Mouse (Mus musculus): ENCODE measurements around the gene Gm2696. TPM values are rescaled to one million over a fixed set of nuclear protein-coding genes. Genes with fewer than 3 reads are reported as not detected.

The Gm2696 gene
- polyA plus RNA-seq, 1 experiment from 2014 or later = not detected

DNA sequence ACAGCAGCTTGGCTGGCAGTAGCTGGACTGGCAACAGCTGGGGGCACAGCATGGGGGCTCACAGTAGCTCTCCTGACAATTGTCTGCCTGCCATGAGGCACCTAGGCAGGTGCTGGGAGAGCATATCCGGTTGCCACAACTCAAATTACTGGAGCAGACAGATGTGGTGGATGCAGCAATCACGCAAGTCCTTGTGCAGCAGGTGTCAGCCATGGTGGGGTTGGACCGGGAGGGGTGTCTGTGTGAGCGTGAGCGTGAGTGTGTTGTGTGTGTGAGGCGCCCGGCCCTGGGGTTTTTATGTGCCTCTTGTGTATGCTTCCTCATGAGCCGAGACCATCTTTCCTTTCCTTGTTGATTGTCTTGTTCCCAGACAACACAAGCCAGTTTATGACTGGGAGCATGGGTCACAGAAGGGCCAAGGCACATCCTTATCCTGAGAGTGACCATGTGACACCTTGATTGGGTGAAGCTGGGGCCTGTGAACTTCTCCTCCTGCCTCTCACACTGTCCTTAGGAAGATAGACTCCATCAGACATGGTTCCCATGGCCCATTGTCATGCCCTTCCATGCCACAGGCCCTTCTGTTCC lies 15.5 kb upstream of the Gm2696 start, which contains the start of gene Gm19668:
Gene Gm19668, minus strand, starts transcription at position 213 of the 588 bp plus-strand sequence.
- Histone ChIP-seq H3K27me3 (replicated peaks) (no peaks in the 10 kb centered on the region), H3K4me2 (no peak within 1 kb of the TSS), H3K27ac (no peak within 1 kb of the TSS), H3K36me3 (no peaks in the 10 kb centered on the region), H3K9ac (no peak within 1 kb of the TSS), H3K4me3 (replicated peaks) (no peak within 1 kb of the TSS), H3K9me3 (no peaks in the 10 kb centered on the region), H3K4me1 (0 out of 2 replicates have a peak, but pooled peaks cover 4% of the 10 kb centered on the region)
- WGBS = 68% methylated on average over 8 of the region's 8 CpGs
- ATAC-seq (ENCODE audit: insufficient read depth, low FRiP score, low read depth) = no peak

GRCm38 (mm10) chr10:77804095-77804494 lies 10.4 kb upstream of the Gm2696 start:
- Histone ChIP-seq H3K4me1 (no peaks in the 10 kb centered on the region), H3K4me3 (replicated peaks) (no peak overlapping the region), H3K27me3 (replicated peaks) (no peaks in the 10 kb centered on the region), H3K9ac (no peak overlapping the region), H3K9me3 (no peaks in the 10 kb centered on the region), H3K4me2 (no peak overlapping the region), H3K36me3 (no peaks in the 10 kb centered on the region), H3K27ac (no peak overlapping the region)
- no peak for ATAC-seq (ENCODE audit: insufficient read depth, low FRiP score, low read depth)
- 51% methylated on average over 3 of the region's 3 CpGs for WGBS

DNA sequence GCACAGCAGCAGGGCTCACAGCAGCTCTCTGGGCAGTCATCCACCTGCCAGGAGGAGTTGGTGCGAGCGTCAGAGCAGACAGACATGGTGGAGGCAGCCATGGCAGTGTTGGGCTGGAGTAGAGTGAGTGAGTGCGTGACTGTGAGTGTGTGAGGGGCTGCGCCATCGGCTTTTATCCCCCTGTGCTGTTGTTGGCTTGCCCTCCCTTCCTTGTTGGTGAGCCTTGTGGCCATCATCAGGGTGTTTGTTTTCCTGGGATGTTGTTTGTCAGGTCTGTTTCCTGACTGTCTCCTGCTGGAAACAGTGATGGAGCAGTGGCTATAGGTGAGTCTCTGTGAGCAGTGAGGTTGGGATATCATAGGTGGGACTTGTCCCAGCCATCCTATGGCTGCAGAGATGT lies 2.7 kb upstream of the Gm2696 start, which contains the start of gene Gm9507:
Gene Gm9507, minus strand, starts transcription at position 101 of the 400 bp plus-strand sequence.
- 67% methylated on average over 5 of the region's 5 CpGs for WGBS
- Histone ChIP-seq H3K9ac (no peak within 1 kb of the TSS), H3K27me3 (replicated peaks) (no peaks in the 10 kb centered on the region), H3K9me3 (no peaks in the 10 kb centered on the region), H3K36me3 (no peaks in the 10 kb centered on the region), H3K4me2 (no peak within 1 kb of the TSS), H3K4me3 (replicated peaks) (no peak within 1 kb of the TSS), H3K27ac (no peak within 1 kb of the TSS), H3K4me1 (no peaks in the 10 kb centered on the region)
- no peak for ATAC-seq (ENCODE audit: insufficient read depth, low FRiP score, low read depth)

GRCm38 (mm10) chr10:77815514-77815913 lies 1.0 kb downstream of the Gm2696 start:
- H3K4me2 ChIP-seq = no peak overlapping the region
- no peak overlapping the region for H3K27ac ChIP-seq
- H3K27me3 ChIP-seq (replicated peaks) = no peaks in the 10 kb centered on the region
- H3K9me3 ChIP-seq = no peaks in the 10 kb centered on the region
- ATAC-seq (ENCODE audit: insufficient read depth, low FRiP score, low read depth) = no peak
- H3K4me1 ChIP-seq = no peaks in the 10 kb centered on the region
- no peak overlapping the region for H3K4me3 ChIP-seq (replicated peaks)
- no peaks in the 10 kb centered on the region for H3K36me3 ChIP-seq
- H3K9ac ChIP-seq = no peak overlapping the region
- WGBS = 31% methylated on average over 5 of the region's 5 CpGs

- Histone ChIP-seq H3K4me3 (replicated peaks) (no peak overlapping the region), H3K27me3 (replicated peaks) (no peaks in the 10 kb centered on the region), H3K9me3 (no peaks in the 10 kb centered on the region), H3K36me3 (no peaks in the 10 kb centered on the region), H3K9ac (no peak overlapping the region), H3K4me1 (no peaks in the 10 kb centered on the region), H3K27ac (no peak overlapping the region), H3K4me2 (no peak overlapping the region)
- no peak for ATAC-seq (ENCODE audit: insufficient read depth, low FRiP score, low read depth)
- WGBS = 94% methylated on average over 4 of the region's 4 CpGs
Observed at GRCm38 (mm10) chr10:77818523-77818922, 4.0 kb downstream of the Gm2696 start.

DNA sequence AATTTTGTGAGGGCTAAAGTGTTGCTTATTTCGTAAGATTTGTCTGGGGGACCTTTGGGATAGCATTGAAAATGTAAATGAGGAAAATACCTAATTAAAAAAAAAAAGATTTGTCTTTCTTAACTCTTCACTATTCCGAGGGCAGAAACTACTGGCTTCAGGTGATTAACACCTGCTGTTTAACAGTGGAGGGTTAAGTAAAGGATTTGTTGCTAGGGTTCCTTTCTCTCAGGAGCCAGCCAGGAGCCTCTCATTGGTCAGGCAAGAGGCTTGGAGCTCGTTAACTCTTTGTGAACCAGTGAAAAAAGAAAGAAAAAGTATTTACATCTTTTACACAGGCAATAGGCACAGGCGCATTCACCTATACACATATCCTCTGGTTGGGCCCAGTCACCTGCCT lies 4.7 kb downstream of the Gm2696 start:
- Histone ChIP-seq H3K36me3 (no peaks in the 10 kb centered on the region), H3K4me1 (no peaks in the 10 kb centered on the region), H3K27me3 (replicated peaks) (no peaks in the 10 kb centered on the region), H3K27ac (no peak overlapping the region), H3K9ac (no peak overlapping the region), H3K4me3 (replicated peaks) (no peak overlapping the region), H3K9me3 (no peaks in the 10 kb centered on the region), H3K4me2 (no peak overlapping the region)
- no peak for ATAC-seq (ENCODE audit: insufficient read depth, low FRiP score, low read depth)
- 44% methylated on average over 4 of the region's 4 CpGs for WGBS

GRCm38 (mm10) chr10:77826951-77827350 lies 12.5 kb downstream of the Gm2696 start, which contains the start of gene Krtap10-4:
Gene Krtap10-4, minus strand, starts transcription at chr10:77827095.
- Histone ChIP-seq H3K4me1 (no peaks in the 10 kb centered on the region), H3K27me3 (replicated peaks) (no peaks in the 10 kb centered on the region), H3K9ac (no peak within 1 kb of the TSS), H3K27ac (no peak within 1 kb of the TSS), H3K36me3 (no peaks in the 10 kb centered on the region), H3K9me3 (no peaks in the 10 kb centered on the region), H3K4me2 (no peak within 1 kb of the TSS), H3K4me3 (replicated peaks) (no peak within 1 kb of the TSS)
- 53% methylated on average over 6 of the region's 6 CpGs for WGBS
- no peak for ATAC-seq (ENCODE audit: insufficient read depth, low FRiP score, low read depth)

DNA sequence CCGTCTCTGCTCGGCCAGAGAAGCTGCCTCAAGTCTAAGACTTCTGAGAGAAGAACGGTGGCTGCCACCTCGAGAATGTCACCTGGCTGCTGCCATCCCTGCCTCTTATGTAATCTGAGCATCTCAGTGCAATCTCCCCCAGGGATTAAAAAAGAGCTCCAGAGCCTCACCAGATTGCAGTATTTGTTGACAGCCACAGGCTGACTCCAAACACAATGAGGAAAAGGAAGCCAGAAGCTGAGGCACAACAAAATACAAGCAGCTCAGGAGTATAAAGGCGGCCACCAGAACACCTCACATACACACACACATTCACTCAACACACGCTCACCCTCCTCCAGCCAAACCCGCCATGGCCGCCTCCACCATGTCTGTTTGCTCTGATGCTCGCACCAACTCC lies 21.2 kb downstream of the Gm2696 start, which contains the start of gene Krtap10-10:
Gene Krtap10-10, plus strand, starts transcription at position 301 of the 400 bp plus-strand sequence.
- Histone ChIP-seq H3K4me2 (no peak within 1 kb of the TSS), H3K4me3 (replicated peaks) (no peak within 1 kb of the TSS), H3K4me1 (no peaks in the 10 kb centered on the region), H3K9ac (no peak within 1 kb of the TSS), H3K27ac (no peak within 1 kb of the TSS), H3K9me3 (no peaks in the 10 kb centered on the region), H3K36me3 (no peaks in the 10 kb centered on the region), H3K27me3 (replicated peaks) (no peaks in the 10 kb centered on the region)
- ATAC-seq (ENCODE audit: insufficient read depth, low FRiP score, low read depth) = no peak
- WGBS = 73% methylated on average over 9 of the region's 9 CpGs

DNA sequence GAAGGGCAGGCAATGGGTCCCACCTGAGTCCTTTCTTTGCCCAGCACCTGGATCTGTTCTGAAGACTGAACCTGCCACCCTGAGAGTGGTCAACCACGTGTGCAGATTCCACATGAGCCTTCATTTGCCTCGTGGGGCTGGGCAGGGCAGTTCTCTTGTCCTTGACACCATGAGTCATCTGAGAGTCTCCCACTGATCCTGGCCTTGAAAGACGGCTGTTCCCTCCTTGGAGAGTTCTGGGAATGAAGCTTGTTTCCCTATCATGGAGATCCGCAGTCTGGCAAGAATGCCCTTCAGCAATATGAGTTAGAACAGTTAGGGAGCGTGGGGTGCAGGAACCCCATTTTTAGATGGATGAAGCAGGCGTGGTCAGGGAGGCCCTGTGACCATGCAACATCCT lies 24.5 kb downstream of the Gm2696 start:
- no peaks in the 10 kb centered on the region for H3K36me3 ChIP-seq
- H3K27me3 ChIP-seq (replicated peaks) = no peaks in the 10 kb centered on the region
- H3K4me1 ChIP-seq = no peaks in the 10 kb centered on the region
- no peak overlapping the region for H3K4me2 ChIP-seq
- H3K4me3 ChIP-seq (replicated peaks) = no peak overlapping the region
- H3K9me3 ChIP-seq = no peaks in the 10 kb centered on the region
- no peak overlapping the region for H3K27ac ChIP-seq
- H3K9ac ChIP-seq = no peak overlapping the region
- WGBS = 58% methylated on average over 6 of the region's 6 CpGs
- ATAC-seq (ENCODE audit: insufficient read depth, low FRiP score, low read depth) = no peak

- no peak within 1 kb of the TSS for H3K9ac ChIP-seq
- no peak within 1 kb of the TSS for H3K4me3 ChIP-seq (replicated peaks)
- H3K4me1 ChIP-seq = no peaks in the 10 kb centered on the region
- WGBS = 63% methylated on average over 3 of the region's 3 CpGs
- no peaks in the 10 kb centered on the region for H3K27me3 ChIP-seq (replicated peaks)
- ATAC-seq (ENCODE audit: insufficient read depth, low FRiP score, low read depth) = no peak
- no peaks in the 10 kb centered on the region for H3K36me3 ChIP-seq
- H3K9me3 ChIP-seq = no peaks in the 10 kb centered on the region
- no peak within 1 kb of the TSS for H3K27ac ChIP-seq
- H3K4me2 ChIP-seq = no peak within 1 kb of the TSS
Observed at GRCm38 (mm10) chr10:77846503-77846902, 32.0 kb downstream of the Gm2696 start, which contains the start of gene Gm36176. Gene Gm36176, plus strand, starts transcription at chr10:77846803.

DNA sequence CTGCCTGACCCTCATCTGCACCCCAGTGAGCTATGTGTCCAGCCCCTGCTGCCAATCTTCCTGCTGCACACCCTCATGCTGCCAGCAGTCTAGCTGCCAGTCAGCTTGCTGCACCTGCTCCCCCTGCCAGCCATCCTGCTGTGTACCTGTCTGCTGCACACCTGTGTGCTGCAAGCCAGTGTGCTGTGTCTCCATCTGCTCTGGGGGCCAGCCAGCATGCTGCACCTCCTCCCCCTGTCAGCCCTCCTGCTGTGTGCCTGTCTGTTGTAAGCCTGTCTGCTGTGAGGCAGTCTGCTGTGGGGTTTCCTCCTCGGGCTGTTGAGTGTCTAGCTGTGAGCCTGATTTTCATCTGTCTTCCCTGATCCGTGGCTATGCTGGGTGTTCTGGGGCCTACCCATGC lies 32.5 kb downstream of the Gm2696 start:
- no peaks in the 10 kb centered on the region for H3K4me1 ChIP-seq
- WGBS = 18% methylated on average over 2 of the region's 2 CpGs
- no peak overlapping the region for H3K9ac ChIP-seq
- H3K27me3 ChIP-seq (replicated peaks) = no peaks in the 10 kb centered on the region
- no peak overlapping the region for H3K4me3 ChIP-seq (replicated peaks)
- H3K9me3 ChIP-seq = no peaks in the 10 kb centered on the region
- no peak overlapping the region for H3K27ac ChIP-seq
- H3K36me3 ChIP-seq = no peaks in the 10 kb centered on the region
- no peak for ATAC-seq (ENCODE audit: insufficient read depth, low FRiP score, low read depth)
- no peak overlapping the region for H3K4me2 ChIP-seq

- no peak overlapping the region for H3K27ac ChIP-seq
- no peaks in the 10 kb centered on the region for H3K36me3 ChIP-seq
- H3K27me3 ChIP-seq (replicated peaks) = no peaks in the 10 kb centered on the region
- no peaks in the 10 kb centered on the region for H3K4me1 ChIP-seq
- no peak for ATAC-seq (ENCODE audit: insufficient read depth, low FRiP score, low read depth)
- no peak overlapping the region for H3K9ac ChIP-seq
- 76% methylated on average over 2 of the region's 2 CpGs for whole genome bisulfite sequencing
- H3K4me3 ChIP-seq (replicated peaks) = no peak overlapping the region
- H3K9me3 ChIP-seq = no peaks in the 10 kb centered on the region
- no peak overlapping the region for H3K4me2 ChIP-seq
Observed at GRCm38 (mm10) chr10:77847538-77847937, 33.1 kb downstream of the Gm2696 start.

DNA sequence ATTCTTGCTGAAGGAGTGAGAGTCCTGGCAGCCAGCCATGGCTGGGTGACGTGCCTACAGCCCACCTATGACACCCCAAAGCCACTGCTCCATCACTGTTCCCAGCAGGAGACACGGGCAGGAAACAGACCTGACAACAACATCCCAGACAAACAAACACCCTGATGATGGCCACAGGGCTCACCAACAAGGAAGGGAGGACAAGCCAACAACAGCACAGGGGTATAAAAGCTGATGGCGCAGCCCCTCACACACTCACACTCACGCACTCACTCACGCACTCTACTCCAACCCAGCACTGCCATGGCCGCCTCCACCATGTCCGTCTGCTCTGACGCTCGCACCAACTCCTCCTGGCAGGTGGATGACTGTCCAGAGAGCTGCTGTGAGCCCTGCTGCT lies 38.1 kb downstream of the Gm2696 start, which contains the start of gene Gm10318:
Gene Gm10318, plus strand, starts transcription at position 301 of the 400 bp plus-strand sequence.
- Histone ChIP-seq H3K4me2 (no peak within 1 kb of the TSS), H3K9ac (no peak within 1 kb of the TSS), H3K36me3 (no peaks in the 10 kb centered on the region), H3K9me3 (no peaks in the 10 kb centered on the region), H3K27me3 (replicated peaks) (no peaks in the 10 kb centered on the region), H3K27ac (no peak within 1 kb of the TSS), H3K4me1 (no peaks in the 10 kb centered on the region), H3K4me3 (replicated peaks) (no peak within 1 kb of the TSS)
- no peak for ATAC-seq (ENCODE audit: insufficient read depth, low FRiP score, low read depth)
- 53% methylated on average over 7 of the region's 9 CpGs for WGBS
